Mouse (Mus musculus): ENCODE data around the gene Dop1b.
"Not testable (repeated sequence)": the region's sequence is repeated elsewhere in the genome, so short reads cannot be mapped to it uniquely, and the experiment has no call there.

The Dop1b gene

DNA sequence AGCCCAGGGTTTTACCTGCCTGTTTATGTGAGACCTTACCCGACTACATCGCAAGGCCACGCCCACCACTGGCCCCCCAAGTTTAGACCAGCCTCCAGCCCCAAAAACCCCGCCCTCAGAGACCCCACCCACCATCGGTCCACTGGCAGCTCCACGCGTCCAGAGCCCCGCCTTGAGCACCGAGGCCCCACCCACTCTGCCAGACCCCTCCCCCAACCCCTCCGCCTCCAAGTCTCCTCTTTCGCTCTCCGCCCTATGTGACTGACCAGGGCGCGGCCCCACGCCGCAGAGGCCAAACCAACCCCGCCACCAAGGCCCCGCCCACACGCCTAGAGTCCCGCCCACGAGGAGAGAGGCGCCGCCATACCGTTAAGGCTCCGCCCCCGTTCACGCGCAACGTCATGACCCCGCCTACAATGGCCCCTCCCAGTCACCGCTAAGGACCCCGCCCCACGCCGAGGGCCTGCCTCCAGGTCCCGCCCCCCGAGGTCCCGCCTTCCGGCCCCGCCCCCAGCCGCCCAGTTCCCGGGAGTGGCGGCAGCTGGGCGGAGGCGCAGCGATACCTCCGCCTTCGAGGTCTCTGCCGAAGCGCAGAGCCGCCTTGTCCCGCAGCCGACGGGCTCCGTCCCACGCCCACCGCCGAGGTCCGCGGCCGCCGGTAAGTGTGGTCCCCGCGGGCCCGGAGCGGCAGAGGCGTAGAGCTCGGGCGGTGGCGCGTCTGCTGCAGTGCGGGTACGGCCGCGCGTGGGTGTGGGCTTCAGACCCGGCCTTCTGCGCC, at the start of gene Dop1b:
Dop1b (plus strand) TSS at position 494 of the 778 bp plus-strand sequence.
- peaks cover 12% of the 10 kb centered on the region for H3K36me3 ChIP-seq (ENCODE audit: insufficient read depth, low read length)
- peaks cover 47% of the 10 kb centered on the region for H3K4me1 ChIP-seq (replicated peaks; ENCODE audit: low read depth, low read length)
- peak within 1 kb of the TSS; percentile 95 for H3K4me3 ChIP-seq (replicated peaks; ENCODE audit: low read length)
- peaks cover 11% of the 10 kb centered on the region for H3K27me3 ChIP-seq (ENCODE audit: insufficient read depth, low read length)
- TF ChIP-seq CTCF (conservative IDR thresholded peaks at IDR 0.05; ENCODE audit: low read length) (no peak), POU5F1 (IDR thresholded peaks at IDR 0.05; ENCODE audit: borderline replicate concordance, low read length) (no peak), NANOG (IDR thresholded peaks at IDR 0.05; ENCODE audit: borderline replicate concordance, low read length) (no peak)
- no peaks in the 10 kb centered on the region for H3K9me3 ChIP-seq (ENCODE audit: low read length)

DNA sequence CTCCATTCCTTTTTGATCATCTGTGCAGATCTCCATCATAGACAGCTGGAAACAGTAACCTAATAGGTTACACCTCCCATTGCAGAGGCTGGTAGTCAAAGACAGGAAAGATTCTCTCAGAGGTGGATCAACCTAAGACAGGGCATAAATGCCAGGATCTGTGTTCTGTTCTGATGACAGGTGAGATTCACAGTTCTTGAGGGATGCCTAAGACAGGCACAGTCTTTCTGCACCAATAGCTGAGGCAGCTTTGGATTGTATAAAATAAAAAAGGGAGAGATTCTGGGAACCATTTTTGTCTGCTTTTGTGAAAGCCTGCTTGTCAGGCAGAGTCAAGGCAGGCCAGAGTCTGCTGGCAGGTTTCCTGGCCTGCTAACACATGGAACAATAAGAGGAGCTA, 43.7 kb upstream of the Dop1b start:
- H3K9me3 ChIP-seq (ENCODE audit: low read length), result peaks cover 54% of the 10 kb centered on the region
- TF ChIP-seq CTCF (conservative IDR thresholded peaks at IDR 0.05; ENCODE audit: low read length) (no peak), NANOG (IDR thresholded peaks at IDR 0.05; ENCODE audit: borderline replicate concordance, low read length) (no peak), POU5F1 (IDR thresholded peaks at IDR 0.05; ENCODE audit: borderline replicate concordance, low read length) (no peak)
- peaks cover 6% of the 10 kb centered on the region for H3K4me1 ChIP-seq (replicated peaks; ENCODE audit: low read depth, low read length)
- H3K4me3 ChIP-seq (replicated peaks; ENCODE audit: low read length), result no peak overlapping the region
- H3K36me3 ChIP-seq (ENCODE audit: insufficient read depth, low read length), result no peaks in the 10 kb centered on the region
- H3K27me3 ChIP-seq (ENCODE audit: insufficient read depth, low read length), result no peaks in the 10 kb centered on the region

DNA sequence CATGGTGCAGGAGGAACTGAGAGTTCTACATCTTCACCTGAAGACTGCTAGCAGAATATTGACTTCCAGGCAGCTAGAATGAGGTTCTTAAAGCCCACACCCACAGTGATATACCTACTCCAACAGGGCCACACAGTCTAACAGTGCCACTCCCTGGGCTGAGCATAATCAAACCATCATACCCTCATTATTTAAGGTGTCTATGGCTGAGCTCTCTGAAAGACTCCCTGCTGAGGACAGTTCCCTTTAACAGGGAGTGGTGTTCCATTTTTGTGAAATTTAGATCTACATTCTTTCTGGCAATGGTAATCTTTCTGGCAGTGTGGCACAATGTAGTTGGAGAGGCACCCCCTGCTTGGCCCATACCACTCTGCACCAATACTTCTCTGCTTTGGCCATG, 42.2 kb upstream of the Dop1b start:
- Histone ChIP-seq H3K36me3 (ENCODE audit: insufficient read depth, low read length) (no peaks in the 10 kb centered on the region), H3K9me3 (ENCODE audit: low read length) (peaks cover 41% of the 10 kb centered on the region)
- peak; percentile 76 for TF ChIP-seq NANOG (IDR thresholded peaks at IDR 0.05; ENCODE audit: borderline replicate concordance, low read length)
- TF ChIP-seq CTCF (conservative IDR thresholded peaks at IDR 0.05; ENCODE audit: low read length), result no peak

DNA sequence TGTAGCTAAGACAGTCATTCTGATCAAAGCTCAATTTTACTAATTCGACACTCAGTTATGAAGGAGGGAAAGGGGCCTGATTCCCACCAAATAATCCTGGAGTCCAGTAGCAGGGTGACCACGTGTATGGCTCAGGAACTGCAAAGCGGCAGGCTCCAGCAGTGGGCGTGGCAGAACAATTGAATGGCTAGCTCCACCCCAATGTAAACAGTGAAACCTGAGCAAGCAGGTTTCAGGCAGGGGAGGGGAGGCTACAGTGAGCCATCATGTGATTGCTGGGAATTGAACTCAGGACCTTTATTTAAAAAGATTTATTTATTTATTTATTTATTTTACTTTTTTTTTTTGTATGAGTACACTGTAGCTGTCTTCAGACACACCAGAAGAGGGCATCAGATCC, 41.2 kb upstream of the Dop1b start:
- H3K9me3 ChIP-seq (ENCODE audit: low read length), result peaks cover 39% of the 10 kb centered on the region
- not testable (repeated sequence) for H3K4me1 ChIP-seq (replicated peaks; ENCODE audit: low read depth, low read length); H3K36me3 ChIP-seq (ENCODE audit: insufficient read depth, low read length); H3K27me3 ChIP-seq (ENCODE audit: insufficient read depth, low read length); H3K4me3 ChIP-seq (replicated peaks; ENCODE audit: low read length)

More for the DNA sequence above, 42.2 kb upstream of the Dop1b start:
- no peak overlapping the region for H3K4me3 ChIP-seq (replicated peaks; ENCODE audit: low read length)
- no peaks in the 10 kb centered on the region for H3K27me3 ChIP-seq (ENCODE audit: insufficient read depth, low read length)
- H3K4me1 ChIP-seq (replicated peaks; ENCODE audit: low read depth, low read length), result peaks cover 6% of the 10 kb centered on the region

DNA sequence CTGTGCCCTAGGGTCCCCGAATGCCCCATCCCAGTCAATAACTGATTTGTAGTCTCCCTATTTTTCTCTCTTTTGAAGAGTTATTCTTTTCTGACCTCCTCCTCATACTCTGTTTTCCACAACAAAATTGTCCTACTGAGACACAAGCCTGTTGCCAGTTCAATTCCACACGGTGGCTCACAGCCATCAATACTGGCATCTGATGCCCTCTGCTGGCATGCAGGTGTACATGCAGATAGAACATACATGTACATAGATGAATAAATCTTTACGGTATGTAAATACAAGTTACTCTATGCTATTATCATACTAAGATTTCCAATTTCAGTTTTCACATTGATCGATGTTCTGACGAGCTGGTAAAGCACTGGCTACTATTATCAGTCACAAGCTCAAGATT, 40.6 kb upstream of the Dop1b start:
- Histone ChIP-seq H3K9me3 (ENCODE audit: low read length) (peaks cover 38% of the 10 kb centered on the region), H3K4me3 (replicated peaks; ENCODE audit: low read length) (no peak overlapping the region), H3K27me3 (ENCODE audit: insufficient read depth, low read length) (no peaks in the 10 kb centered on the region), H3K4me1 (replicated peaks; ENCODE audit: low read depth, low read length) (peaks cover 10% of the 10 kb centered on the region), H3K36me3 (ENCODE audit: insufficient read depth, low read length) (no peaks in the 10 kb centered on the region)
- TF ChIP-seq NANOG (IDR thresholded peaks at IDR 0.05; ENCODE audit: borderline replicate concordance, low read length) (no peak), CTCF (conservative IDR thresholded peaks at IDR 0.05; ENCODE audit: low read length) (peak; percentile 38), POU5F1 (IDR thresholded peaks at IDR 0.05; ENCODE audit: borderline replicate concordance, low read length) (no peak)

DNA sequence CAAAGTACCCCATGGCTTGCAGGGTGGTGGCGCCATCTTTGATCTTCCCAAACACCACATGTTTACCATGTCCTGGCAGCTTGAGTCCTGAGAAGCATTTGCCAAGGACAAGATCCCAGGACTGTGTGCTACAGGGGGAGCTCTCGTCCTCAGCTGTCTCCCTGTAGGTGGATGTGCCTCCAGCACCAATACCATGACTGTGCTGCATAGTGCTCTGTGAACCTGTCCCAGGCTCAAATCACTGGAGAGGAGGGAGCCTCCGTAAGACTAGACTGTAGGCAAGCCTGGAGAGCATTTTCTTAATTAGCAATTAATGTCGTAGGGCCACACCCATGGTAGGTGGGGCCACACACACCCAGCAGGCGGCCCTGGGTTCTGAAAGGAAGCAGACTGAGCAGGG, 35.3 kb upstream of the Dop1b start:
- Histone ChIP-seq H3K36me3 (ENCODE audit: insufficient read depth, low read length) (no peaks in the 10 kb centered on the region), H3K27me3 (ENCODE audit: insufficient read depth, low read length) (no peaks in the 10 kb centered on the region), H3K4me3 (replicated peaks; ENCODE audit: low read length) (no peak overlapping the region), H3K4me1 (replicated peaks; ENCODE audit: low read depth, low read length) (peaks cover 42% of the 10 kb centered on the region), H3K9me3 (ENCODE audit: low read length) (no peaks in the 10 kb centered on the region)
- no peak for TF ChIP-seq POU5F1 (IDR thresholded peaks at IDR 0.05; ENCODE audit: borderline replicate concordance, low read length)
- no peak for TF ChIP-seq CTCF (conservative IDR thresholded peaks at IDR 0.05; ENCODE audit: low read length)
- no peak for TF ChIP-seq NANOG (IDR thresholded peaks at IDR 0.05; ENCODE audit: borderline replicate concordance, low read length)

DNA sequence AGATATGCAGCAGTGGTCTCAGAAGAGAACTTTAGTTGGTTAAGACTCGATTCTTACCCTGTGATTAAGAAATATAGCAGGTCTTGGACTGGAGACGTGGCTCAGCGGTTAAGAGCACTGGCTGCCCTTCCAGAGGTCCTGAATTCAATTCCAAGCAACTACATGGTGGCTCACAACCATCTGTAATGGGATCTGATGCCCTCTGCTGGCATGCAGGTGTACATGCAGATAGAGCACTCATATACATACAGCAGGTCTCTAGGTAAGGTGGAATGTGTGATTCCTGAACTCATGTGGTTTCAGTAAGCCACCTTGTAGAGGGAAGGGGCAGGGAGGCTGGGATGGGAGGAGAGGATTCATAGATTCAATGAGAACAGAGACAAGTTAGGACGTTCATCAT, 33.5 kb upstream of the Dop1b start:
- no peaks in the 10 kb centered on the region for H3K36me3 ChIP-seq (ENCODE audit: insufficient read depth, low read length)
- H3K27me3 ChIP-seq (ENCODE audit: insufficient read depth, low read length), result peaks cover 5% of the 10 kb centered on the region
- H3K4me3 ChIP-seq (replicated peaks; ENCODE audit: low read length), result no peak overlapping the region
- no peaks in the 10 kb centered on the region for H3K9me3 ChIP-seq (ENCODE audit: low read length)
- TF ChIP-seq NANOG (IDR thresholded peaks at IDR 0.05; ENCODE audit: borderline replicate concordance, low read length), result no peak
- peak; percentile 39 for TF ChIP-seq CTCF (conservative IDR thresholded peaks at IDR 0.05; ENCODE audit: low read length)
- TF ChIP-seq POU5F1 (IDR thresholded peaks at IDR 0.05; ENCODE audit: borderline replicate concordance, low read length), result no peak
- peaks cover 56% of the 10 kb centered on the region for H3K4me1 ChIP-seq (replicated peaks; ENCODE audit: low read depth, low read length)

DNA sequence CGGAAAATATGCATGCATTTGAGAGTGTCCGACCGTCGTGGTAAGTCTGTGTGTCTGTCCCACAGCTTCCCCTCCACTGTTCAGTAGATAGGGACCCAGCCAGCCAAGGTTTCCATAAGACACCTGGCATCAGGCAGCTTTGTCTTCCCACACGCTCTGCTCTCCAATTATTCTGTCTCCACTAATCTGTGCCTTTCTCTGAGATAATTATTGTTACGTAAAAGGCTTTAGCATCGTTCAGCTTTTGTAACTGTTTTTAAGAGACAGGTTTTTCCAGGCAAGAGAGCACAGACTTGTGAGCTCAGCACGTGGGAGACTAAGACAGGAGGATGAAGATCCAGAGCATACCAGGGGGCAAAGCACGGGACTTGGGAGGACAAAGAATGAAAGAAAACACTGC, 32.5 kb upstream of the Dop1b start:
- H3K27me3 ChIP-seq (ENCODE audit: insufficient read depth, low read length), result peaks cover 14% of the 10 kb centered on the region
- TF ChIP-seq POU5F1 (IDR thresholded peaks at IDR 0.05; ENCODE audit: borderline replicate concordance, low read length) (no peak), CTCF (conservative IDR thresholded peaks at IDR 0.05; ENCODE audit: low read length) (no peak), NANOG (IDR thresholded peaks at IDR 0.05; ENCODE audit: borderline replicate concordance, low read length) (no peak)

DNA sequence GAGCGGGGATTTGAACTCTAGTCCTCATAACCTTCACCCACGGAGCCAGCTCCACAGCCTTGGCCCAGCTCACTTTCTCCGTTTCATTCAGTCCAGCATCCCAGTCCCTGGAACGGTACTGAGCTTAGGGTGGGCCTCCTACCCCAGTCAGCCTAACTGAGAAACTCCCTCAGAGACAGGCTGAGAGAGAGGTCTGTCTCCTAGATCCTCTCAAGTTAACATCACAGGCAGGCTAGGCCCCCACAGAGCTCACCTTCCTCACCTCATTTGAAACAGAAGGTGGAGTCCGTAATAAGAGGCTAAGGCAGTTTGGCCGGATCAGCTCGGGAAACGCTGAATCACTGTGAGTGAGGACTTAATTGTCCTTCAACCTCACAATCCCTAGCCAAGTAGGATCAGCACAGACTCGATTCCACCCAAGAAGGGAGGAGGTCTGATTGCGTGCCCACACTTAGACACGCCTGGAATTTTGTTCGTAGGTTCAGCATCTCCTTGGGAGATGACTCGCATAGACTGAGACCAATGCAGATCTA, 29.5 kb upstream of the Dop1b start:
- peaks cover 71% of the 10 kb centered on the region for H3K4me1 ChIP-seq (replicated peaks; ENCODE audit: low read depth, low read length)
- peaks cover 10% of the 10 kb centered on the region for H3K36me3 ChIP-seq (ENCODE audit: insufficient read depth, low read length)
- H3K9me3 ChIP-seq (ENCODE audit: low read length), result no peaks in the 10 kb centered on the region
- H3K4me3 ChIP-seq (replicated peaks; ENCODE audit: low read length), result peak overlapping the region; percentile 87
- TF ChIP-seq CTCF (conservative IDR thresholded peaks at IDR 0.05; ENCODE audit: low read length), result no peak
- TF ChIP-seq NANOG (IDR thresholded peaks at IDR 0.05; ENCODE audit: borderline replicate concordance, low read length), result no peak
- TF ChIP-seq POU5F1 (IDR thresholded peaks at IDR 0.05; ENCODE audit: borderline replicate concordance, low read length), result no peak
- H3K27me3 ChIP-seq (ENCODE audit: insufficient read depth, low read length), result peaks cover 23% of the 10 kb centered on the region

More for the DNA sequence above, 32.5 kb upstream of the Dop1b start:
- no peak overlapping the region for H3K4me3 ChIP-seq (replicated peaks; ENCODE audit: low read length)
- H3K9me3 ChIP-seq (ENCODE audit: low read length), result no peaks in the 10 kb centered on the region
- H3K4me1 ChIP-seq (replicated peaks; ENCODE audit: low read depth, low read length), result peaks cover 61% of the 10 kb centered on the region
- H3K36me3 ChIP-seq (ENCODE audit: insufficient read depth, low read length), result no peaks in the 10 kb centered on the region

All from E14TG2a.4 (cell line).